Mouse (Mus musculus): ENCODE data around the gene Zdhhc19. TPM values are rescaled to one million over a fixed set of nuclear protein-coding genes. Genes with fewer than 3 reads are reported as not detected.

Gene Zdhhc19
- polyA plus RNA-seq, 1 experiment from 2014 or later = not detected

- no peak for ATAC-seq (ENCODE audit: insufficient number of reproducible peaks, low FRiP score)
- Histone ChIP-seq H3K27me3 (replicated peaks) (no peaks in the 10 kb centered on the region), H3K4me1 (replicated peaks) (peaks cover 8% of the 10 kb centered on the region), H3K4me3 (no peak overlapping the region), H3K36me3 (no peaks in the 10 kb centered on the region), H3K9me3 (replicated peaks) (no peaks in the 10 kb centered on the region), H3K9ac (no peak overlapping the region), H3K4me2 (no peak overlapping the region), H3K27ac (ENCODE audit: poor library complexity, severe bottlenecking) (no peak overlapping the region)
- WGBS = 72% methylated on average over 10 of the region's 10 CpGs
These were observed 99.2 kb downstream of the Zdhhc19 start for GRCm38 (mm10) chr16:32595142-32595855.

GRCm38 (mm10) chr16:32597909-32598381 lies 101.9 kb downstream of the Zdhhc19 start:
- no peaks in the 10 kb centered on the region for H3K9me3 ChIP-seq (replicated peaks)
- 30% methylated on average over 4 of the region's 4 CpGs for WGBS
- no peak overlapping the region for H3K9ac ChIP-seq
- H3K4me1 ChIP-seq (replicated peaks) = peaks cover 8% of the 10 kb centered on the region
- no peak overlapping the region for H3K4me2 ChIP-seq
- no peaks in the 10 kb centered on the region for H3K36me3 ChIP-seq
- no peak overlapping the region for H3K4me3 ChIP-seq
- ATAC-seq (ENCODE audit: insufficient number of reproducible peaks, low FRiP score) = 0 out of 2 replicates have a peak, but pooled peaks have one; percentile 48
- no peaks in the 10 kb centered on the region for H3K27me3 ChIP-seq (replicated peaks)
- peak overlapping the region; percentile 51 for H3K27ac ChIP-seq (ENCODE audit: poor library complexity, severe bottlenecking)

GRCm38 (mm10) chr16:32599151-32599550 lies 103.1 kb downstream of the Zdhhc19 start:
- 92% methylated on average over 1 of the region's 1 CpGs for WGBS
- H3K36me3 ChIP-seq = no peaks in the 10 kb centered on the region
- no peak overlapping the region for H3K27ac ChIP-seq (ENCODE audit: poor library complexity, severe bottlenecking)
- H3K27me3 ChIP-seq (replicated peaks) = no peaks in the 10 kb centered on the region
- no peak overlapping the region for H3K9ac ChIP-seq
- H3K4me3 ChIP-seq = no peak overlapping the region
- no peak for ATAC-seq (ENCODE audit: insufficient number of reproducible peaks, low FRiP score)
- H3K4me1 ChIP-seq (replicated peaks) = peaks cover 8% of the 10 kb centered on the region
- H3K4me2 ChIP-seq = no peak overlapping the region
- no peaks in the 10 kb centered on the region for H3K9me3 ChIP-seq (replicated peaks)

- Histone ChIP-seq H3K9me3 (replicated peaks) (no peaks in the 10 kb centered on the region), H3K27ac (ENCODE audit: poor library complexity, severe bottlenecking) (no peak overlapping the region), H3K36me3 (no peaks in the 10 kb centered on the region), H3K9ac (no peak overlapping the region), H3K4me2 (no peak overlapping the region), H3K4me3 (no peak overlapping the region), H3K27me3 (replicated peaks) (no peaks in the 10 kb centered on the region), H3K4me1 (replicated peaks) (peaks cover 8% of the 10 kb centered on the region)
- ATAC-seq (ENCODE audit: insufficient number of reproducible peaks, low FRiP score) = no peak
- 71% methylated on average over 3 of the region's 3 CpGs for WGBS
These were observed 106.2 kb downstream of the Zdhhc19 start for GRCm38 (mm10) chr16:32602193-32602685.

- H3K27ac ChIP-seq (ENCODE audit: poor library complexity, severe bottlenecking) = peak overlapping the region; percentile 99; the same call in 1 of the 2 replicates
- no peak overlapping the region for H3K4me2 ChIP-seq
- H3K9ac ChIP-seq = no peak overlapping the region
- H3K4me1 ChIP-seq (replicated peaks) = peaks cover 6% of the 10 kb centered on the region
- no peak overlapping the region for H3K4me3 ChIP-seq
- no peak for ATAC-seq (ENCODE audit: insufficient number of reproducible peaks, low FRiP score)
- 31% methylated on average over 7 of the region's 7 CpGs for WGBS
- H3K9me3 ChIP-seq (replicated peaks) = no peaks in the 10 kb centered on the region
- H3K27me3 ChIP-seq (replicated peaks) = no peaks in the 10 kb centered on the region
- no peaks in the 10 kb centered on the region for H3K36me3 ChIP-seq
These were observed 111.7 kb downstream of the Zdhhc19 start for GRCm38 (mm10) chr16:32607562-32608343.

GRCm38 (mm10) chr16:32608344-32608711 lies 112.3 kb downstream of the Zdhhc19 start:
- no peak for ATAC-seq (ENCODE audit: insufficient number of reproducible peaks, low FRiP score)
- no peaks in the 10 kb centered on the region for H3K9me3 ChIP-seq (replicated peaks)
- H3K36me3 ChIP-seq = no peaks in the 10 kb centered on the region
- peak overlapping the region; percentile 89 for H3K4me2 ChIP-seq
- WGBS = 7% methylated on average over 8 of the region's 8 CpGs
- H3K4me1 ChIP-seq (replicated peaks) = peaks cover 6% of the 10 kb centered on the region
- peak overlapping the region; percentile 99 for H3K27ac ChIP-seq (ENCODE audit: poor library complexity, severe bottlenecking)
- no peak overlapping the region for H3K9ac ChIP-seq
- H3K4me3 ChIP-seq = peak overlapping the region; percentile 98
- no peaks in the 10 kb centered on the region for H3K27me3 ChIP-seq (replicated peaks)

GRCm38 (mm10) chr16:32608712-32609400 lies 112.8 kb downstream of the Zdhhc19 start, which contains the start of gene Tfrc:
TSS of gene Tfrc (plus strand) at chr16:32608920.
- H3K27me3 ChIP-seq (replicated peaks) = no peaks in the 10 kb centered on the region
- H3K9ac ChIP-seq = peak within 1 kb of the TSS; percentile 99
- no peaks in the 10 kb centered on the region for H3K9me3 ChIP-seq (replicated peaks)
- peak within 1 kb of the TSS; percentile 99 for H3K27ac ChIP-seq (ENCODE audit: poor library complexity, severe bottlenecking)
- no peaks in the 10 kb centered on the region; the same call in 1 of the 2 replicates for H3K36me3 ChIP-seq
- H3K4me1 ChIP-seq (replicated peaks) = peaks cover 6% of the 10 kb centered on the region
- WGBS = under 1% methylated on average over 73 of the region's 73 CpGs
- ATAC-seq (ENCODE audit: insufficient number of reproducible peaks, low FRiP score) = peak; percentile 99
- H3K4me2 ChIP-seq = peak within 1 kb of the TSS; percentile 89
- peak within 1 kb of the TSS; percentile 98 for H3K4me3 ChIP-seq

GRCm38 (mm10) chr16:32609401-32609779 lies 113.3 kb downstream of the Zdhhc19 start:
- ATAC-seq (ENCODE audit: insufficient number of reproducible peaks, low FRiP score) = no peak
- no peaks in the 10 kb centered on the region for H3K9me3 ChIP-seq (replicated peaks)
- no peaks in the 10 kb centered on the region for H3K27me3 ChIP-seq (replicated peaks)
- H3K4me1 ChIP-seq (replicated peaks) = peaks cover 6% of the 10 kb centered on the region
- H3K36me3 ChIP-seq = peaks cover 4% of the 10 kb centered on the region
- peak overlapping the region; percentile 89 for H3K4me2 ChIP-seq
- peak overlapping the region; percentile 99 for H3K27ac ChIP-seq (ENCODE audit: poor library complexity, severe bottlenecking)
- peak overlapping the region; percentile 98 for H3K4me3 ChIP-seq
- WGBS = under 1% methylated on average over 14 of the region's 14 CpGs
- H3K9ac ChIP-seq = peak overlapping the region; percentile 99

GRCm38 (mm10) chr16:32610460-32611255 lies 114.6 kb downstream of the Zdhhc19 start:
- 71% methylated on average over 5 of the region's 5 CpGs for WGBS
- H3K27me3 ChIP-seq (replicated peaks) = no peaks in the 10 kb centered on the region
- ATAC-seq (ENCODE audit: insufficient number of reproducible peaks, low FRiP score) = no peak
- H3K9ac ChIP-seq = peak overlapping the region; percentile 7; the same call in 1 of the 2 replicates
- peak overlapping the region; percentile 98 for H3K4me3 ChIP-seq
- H3K9me3 ChIP-seq (replicated peaks) = no peaks in the 10 kb centered on the region
- H3K4me2 ChIP-seq = peak overlapping the region; percentile 62
- H3K4me1 ChIP-seq (replicated peaks) = peaks cover 6% of the 10 kb centered on the region
- 0 out of 2 replicates have a peak overlapping the region, but pooled peaks have one; percentile 38 for H3K27ac ChIP-seq (ENCODE audit: poor library complexity, severe bottlenecking)
- peaks cover 14% of the 10 kb centered on the region for H3K36me3 ChIP-seq
